Mouse (Mus musculus) embryo, embryonic 11 days (tissue): ENCODE results near the gene Smoc1.

Source experiments
- DNase-seq: peaks from one replicate; pipeline ENCODE4 v3.0.0-alpha.2; 2015

Smoc1 gene

DNA sequence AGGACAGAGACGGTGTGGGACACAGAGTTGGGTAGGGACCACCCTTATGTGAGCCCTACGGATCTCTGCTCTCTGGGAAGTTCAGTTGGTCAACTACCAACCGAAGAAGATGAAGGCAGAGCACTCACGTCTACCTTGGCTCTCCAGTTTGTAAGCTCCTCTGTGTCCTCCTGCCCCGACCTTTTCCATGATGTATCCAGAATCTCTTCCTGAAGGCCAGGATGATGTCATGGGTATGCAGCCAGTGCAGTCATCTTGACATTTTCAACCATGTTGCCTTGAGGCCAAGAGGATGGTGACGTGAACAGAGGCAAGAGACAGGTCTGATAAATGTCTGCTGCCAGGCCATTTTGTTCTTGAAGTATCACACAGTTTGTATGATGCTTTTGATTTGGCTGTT is 111.6 kb downstream of the Smoc1 start:
- no peak for DNase-seq

DNA sequence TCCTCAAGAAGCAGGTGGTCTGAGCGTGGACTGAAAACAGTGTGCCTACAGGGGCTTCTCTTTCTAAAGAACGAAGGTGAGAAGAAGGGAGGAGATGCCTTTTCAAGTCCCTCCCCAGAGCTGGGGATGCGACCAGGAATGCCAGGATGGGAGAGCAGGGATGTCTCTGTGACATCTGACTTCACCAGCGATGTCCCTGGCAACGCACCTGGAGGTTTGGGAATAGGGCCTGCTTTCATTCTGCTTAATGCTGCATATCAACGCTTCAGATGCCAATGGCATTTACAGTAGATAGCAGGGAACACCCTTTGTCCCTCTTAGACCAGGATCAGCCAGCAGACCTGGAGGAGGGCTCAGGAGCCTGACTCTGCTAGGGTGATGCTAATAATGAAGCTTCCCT is 112.9 kb downstream of the Smoc1 start:
- no peak for DNase-seq

DNA sequence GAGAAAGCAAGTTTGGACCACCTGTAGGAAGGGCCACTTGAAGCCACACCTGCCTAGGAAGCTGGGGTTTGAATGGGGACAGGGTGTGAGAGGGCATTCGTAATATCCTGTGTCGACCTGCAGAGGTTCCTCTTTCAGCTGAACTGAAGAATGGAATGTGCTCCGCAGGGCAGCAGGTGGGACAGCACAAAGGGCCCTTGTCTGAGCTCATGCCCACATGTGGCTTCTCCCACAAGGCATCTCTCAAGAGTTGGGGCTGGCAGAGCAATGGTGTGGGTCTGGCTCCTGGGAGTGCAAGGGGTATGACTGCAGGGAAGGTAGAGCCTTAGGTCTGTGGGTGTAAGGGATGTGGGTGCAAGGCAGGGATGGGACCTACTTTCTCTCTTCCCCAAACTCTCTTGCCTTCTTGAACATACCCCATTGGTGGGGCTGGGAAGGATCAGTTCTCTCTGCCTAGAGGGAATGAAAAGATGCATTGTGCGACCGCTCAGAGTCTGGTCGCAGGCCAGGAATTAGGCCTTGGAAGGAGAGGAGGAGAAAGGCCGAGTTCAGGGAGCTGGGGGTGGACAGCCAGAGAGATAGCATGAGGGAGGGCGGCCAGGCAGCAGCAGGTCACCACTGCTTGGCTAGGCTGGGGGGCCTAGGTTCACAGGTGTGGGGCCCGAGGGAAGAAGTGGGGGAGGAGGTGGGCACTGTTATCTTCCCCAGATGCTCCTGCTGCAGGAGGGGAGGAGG is 114.2 kb downstream of the Smoc1 start:
- peak; percentile 31 for DNase-seq

DNA sequence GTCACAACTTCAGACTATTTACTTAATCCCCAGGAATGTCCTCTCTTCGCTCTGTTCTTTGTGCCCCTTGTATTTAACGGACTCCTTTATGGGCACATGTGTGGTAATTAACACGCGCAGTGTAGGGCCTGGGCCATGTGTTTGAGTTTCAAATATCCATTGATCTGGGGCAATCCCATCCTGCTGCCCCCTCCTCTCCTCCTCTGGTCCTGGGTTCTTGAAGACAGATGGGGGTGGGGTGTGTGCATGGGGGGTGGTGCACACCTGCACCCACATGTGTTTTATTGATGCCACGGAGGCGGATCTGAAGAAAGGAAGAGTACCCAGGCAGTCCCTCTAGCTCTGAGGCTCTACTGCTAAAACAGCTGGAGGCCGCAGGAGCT is 114.7 kb downstream of the Smoc1 start:
- peak; percentile 45 for DNase-seq

DNA sequence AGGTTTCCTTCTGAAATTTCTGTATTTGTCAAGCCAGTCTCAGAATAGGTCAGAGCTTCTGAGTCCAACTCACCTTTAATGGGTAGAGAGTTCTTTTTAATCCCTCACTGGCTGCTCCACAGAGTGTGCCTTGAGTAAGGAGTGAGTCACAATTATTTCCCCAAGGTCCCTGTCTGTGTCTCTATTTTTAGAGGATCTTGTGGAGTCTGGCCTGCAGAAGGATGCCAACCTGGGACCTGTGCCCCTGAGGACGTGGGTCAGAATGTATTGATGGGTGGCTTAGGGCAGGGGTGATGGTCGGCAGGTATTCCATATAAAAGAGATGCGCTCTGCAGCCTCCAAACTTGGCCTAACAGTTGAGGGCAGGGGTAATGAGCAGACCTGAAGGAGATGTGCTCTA is 115.6 kb downstream of the Smoc1 start:
- no peak for DNase-seq

DNA sequence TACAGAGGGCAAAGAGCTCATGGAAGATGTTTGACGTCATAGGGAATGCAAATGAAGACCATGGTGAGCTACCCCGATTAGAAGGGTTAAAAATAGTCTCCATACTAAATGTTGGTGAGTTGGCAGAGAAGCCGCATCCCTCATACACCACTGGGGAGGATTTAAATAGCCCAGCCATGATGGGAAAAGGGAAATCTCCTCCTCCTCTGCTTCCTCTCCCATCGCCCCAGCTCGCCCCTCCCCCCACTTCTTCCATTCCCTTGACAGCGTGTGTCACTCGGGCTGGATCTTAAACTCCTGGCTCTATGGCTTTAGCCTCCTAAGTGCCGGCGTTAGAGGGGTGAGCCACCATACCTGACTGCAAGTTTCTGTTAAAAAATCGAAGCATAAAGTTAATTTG is 117.6 kb downstream of the Smoc1 start:
- DNase-seq: peak; percentile 27

DNA sequence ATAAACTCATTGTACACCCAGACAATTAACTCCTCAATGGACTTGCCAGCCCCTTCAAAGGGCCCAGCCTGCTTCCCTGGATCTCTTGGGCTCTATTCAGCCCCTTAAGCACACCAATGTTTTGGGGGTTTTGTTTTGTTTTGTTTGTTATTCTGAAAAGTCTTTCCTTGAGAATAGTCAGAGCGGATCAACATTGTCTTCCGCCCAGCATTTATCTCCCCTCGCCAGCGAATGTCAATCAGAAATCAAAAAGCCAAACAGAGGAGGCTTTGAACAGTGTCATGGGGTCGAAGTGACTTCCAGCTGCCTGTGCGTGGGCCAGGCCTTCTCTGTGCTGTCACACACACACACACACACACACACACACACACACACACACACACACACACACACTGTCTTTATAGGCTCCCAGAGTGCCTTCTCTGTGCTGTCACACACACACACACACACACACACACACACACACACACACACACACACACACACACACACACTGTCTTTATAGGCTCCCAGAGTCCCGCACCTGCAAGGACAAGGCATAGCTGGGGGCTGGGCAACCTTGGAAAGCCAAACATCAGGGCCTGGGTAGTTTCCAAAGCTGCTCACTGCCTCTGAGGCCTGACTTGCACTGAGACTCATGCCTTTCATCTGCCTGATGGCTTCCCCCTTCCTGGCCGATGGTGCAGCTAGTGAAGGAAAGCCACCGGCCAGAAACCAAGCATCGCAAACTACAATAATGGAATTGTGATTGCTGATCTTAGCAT is 120.0 kb downstream of the Smoc1 start:
- DNase-seq: peak; percentile 50

DNA sequence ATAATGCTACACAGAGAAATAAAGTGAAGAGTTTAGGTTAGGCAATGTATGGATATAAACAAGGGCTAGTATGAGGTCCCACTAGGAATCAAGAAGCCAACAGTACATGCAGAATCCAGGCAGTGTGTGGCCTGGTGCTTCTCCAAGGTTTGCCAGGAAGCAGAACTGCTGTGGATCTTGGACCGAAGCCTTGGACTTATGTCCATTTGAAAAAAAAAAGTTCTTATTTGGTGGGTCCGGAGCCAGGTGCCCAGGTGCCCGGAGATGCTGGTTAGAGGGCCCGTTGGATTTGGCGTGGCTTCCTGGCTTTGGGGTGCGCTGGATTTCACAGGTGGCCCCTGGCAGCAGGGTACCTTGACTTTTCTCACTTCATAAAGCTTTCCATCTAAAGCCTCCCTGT is 121.3 kb downstream of the Smoc1 start:
- no peak for DNase-seq

DNA sequence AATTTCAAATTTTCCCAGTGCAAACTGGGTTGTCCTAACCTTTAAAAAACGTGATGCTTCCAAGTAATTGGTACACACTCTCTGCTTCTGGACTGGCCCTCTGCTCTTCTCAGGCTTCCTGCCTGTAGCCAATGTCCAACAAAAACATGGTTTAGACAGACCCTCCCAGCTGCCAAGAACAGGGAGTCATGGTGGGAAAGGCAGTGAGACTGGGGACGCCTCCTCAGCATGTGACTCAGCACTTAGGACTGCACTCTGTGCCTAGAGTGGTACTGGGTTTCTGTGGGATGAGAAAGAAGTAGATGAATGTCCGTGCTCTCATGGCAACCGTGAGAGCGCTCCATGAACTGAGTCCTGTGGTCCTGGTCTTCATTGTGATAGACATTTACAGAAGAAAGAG is 124.3 kb downstream of the Smoc1 start:
- no peak for DNase-seq

DNA sequence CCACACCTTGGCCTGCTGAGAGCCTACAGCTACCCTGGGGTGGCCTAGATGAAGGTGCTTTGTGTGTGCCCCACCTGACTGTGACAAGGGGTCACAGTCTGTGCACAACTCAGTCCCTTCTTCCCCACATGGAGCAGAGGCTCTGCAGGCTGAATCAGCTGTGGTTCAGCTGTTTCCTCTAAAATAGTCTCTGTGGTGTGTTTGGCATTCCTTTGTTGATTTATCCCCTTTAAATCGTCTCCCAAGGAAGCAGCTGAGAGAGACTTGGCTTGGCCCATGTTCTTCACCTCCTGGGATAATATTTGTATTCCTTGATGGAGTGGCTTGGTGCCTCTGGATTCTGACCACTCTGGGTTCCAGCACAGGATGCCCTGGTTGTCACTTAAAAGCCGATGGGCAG is 125.5 kb downstream of the Smoc1 start:
- DNase-seq: no peak

DNA sequence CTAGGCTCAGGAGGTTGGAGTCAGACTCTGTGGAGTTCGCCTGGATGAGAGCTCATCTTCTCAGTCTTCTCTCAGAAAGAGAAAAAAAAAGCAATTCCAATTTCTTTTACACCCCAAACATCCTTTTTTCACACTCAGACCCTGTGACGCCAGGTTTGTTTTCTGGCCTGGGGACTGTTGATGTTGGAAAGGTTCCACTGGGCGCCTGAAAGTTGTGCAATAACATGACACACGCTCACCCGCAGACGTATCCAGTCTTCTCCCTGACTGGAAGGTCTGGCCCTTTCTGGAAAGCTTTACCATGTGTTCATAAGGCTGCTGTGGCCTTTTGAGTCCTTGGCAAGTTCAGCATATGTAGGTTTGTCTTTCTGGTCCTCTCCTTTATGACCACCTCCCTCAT is 129.1 kb downstream of the Smoc1 start:
- DNase-seq: no peak

DNA sequence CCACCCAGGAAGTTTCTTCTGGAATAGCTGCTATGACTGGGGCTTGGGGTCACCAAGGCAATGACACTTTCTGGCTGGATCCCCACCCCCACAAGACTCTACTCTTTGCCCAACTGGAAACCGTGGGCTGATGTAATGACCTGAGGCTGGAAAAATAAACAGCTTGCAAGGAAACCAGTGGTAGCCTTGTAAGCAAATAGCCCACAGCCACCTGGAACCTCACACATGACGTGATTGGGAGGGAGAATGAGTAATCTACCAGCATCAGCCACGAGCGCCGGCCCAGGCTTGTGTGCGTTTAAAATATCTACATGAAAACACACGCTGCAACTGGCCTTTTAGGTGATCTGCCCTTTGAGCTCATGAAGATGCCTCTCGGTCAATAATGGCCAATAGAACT is 130.2 kb downstream of the Smoc1 start:
- no peak for DNase-seq

DNA sequence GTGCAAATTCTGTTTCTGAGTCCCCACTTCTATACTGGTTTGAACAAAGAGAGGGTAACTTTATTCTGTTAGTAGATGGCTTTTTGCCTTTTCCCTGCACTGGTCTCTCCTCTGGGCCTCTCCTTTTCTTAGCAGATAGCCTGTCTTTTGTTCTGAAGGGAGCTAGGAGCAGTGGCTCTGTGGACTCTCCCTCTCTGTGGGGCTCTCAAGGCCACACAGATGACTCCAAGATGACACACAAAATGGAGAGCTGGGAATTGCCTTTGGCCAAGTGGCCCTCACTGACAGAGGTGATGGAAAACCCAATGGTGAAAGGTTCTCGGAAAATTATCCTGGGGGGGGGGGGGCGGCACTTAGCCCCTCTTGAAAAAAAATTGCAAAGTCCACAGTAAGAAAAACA is 133.3 kb downstream of the Smoc1 start:
- no peak for DNase-seq

DNA sequence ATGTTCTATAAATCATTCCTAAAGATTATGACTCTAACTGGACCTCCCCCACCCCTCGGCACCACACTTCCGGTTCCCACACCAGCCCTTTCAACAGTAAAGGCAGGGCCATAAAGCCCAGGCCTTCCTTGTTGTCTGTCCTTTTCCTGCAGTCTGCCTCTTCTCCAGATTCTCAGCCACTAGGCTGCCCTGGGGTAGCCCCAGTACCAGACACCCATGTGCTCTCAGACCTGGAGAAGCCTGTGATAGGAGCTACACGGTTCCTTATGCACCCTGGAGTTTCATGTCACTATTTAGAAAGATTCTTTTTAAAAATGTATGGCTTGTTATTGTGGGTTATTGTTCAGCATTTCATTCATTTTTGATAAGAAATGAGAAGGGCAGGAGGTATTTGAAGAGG is 133.8 kb downstream of the Smoc1 start:
- no peak for DNase-seq

DNA sequence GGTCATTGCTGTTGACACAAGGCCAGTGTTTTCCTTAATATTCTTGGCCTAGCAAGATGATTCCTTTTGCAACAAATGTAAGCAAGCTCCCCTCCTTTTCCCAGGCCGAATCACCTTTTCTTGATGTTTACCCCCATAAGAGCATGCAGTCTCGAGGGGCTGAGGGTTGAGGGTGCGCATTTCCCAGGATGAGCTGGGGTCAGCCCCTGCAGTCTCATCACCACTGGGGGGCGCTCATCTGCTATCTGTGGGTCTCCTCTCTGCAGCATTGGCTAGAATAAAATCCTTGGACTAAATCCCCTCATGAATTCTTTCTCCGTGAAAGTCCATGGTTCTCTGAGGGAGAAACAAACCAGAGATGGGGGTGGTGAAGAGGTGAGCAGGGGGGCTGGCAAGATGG is 134.2 kb downstream of the Smoc1 start:
- peak; percentile 51 for DNase-seq

DNA sequence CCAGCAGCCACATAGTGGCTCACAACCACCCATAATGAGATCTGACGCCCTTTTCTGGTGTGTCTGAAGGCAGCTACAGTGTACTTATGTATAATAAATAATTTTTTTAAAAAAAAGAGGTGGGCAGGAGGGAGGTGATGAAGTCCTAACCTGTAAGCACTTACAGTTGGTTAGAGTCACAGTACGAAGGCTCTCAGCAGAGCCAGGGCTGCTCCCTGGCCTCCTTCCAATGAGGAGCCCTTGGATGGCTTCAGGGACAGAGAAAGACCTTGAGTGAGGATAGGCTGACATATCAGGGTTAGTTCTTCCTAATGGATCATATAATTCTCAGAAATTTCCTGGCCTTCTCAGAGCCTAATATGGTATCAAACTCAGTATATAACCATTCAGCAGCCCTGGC is 134.7 kb downstream of the Smoc1 start:
- DNase-seq: no peak

DNA sequence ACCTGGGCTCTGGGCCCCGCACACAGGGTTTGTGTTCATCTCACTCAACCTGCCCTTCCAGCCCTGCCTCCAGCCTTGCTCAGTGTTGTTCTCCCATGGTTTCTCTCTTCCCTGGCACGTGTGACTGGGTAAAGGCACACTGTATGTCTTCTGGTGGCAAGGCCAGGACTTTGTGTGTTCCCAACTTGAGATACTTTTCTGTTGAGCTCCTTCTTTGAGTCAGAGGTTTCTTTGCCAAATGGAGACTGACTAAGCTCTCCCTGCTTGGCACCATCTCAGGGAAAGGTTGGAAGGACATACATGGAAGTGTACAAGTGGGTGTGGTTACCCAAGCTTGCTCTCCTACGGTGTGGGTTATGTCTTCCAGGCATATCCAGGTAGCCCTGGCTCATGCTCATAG is 136.5 kb downstream of the Smoc1 start:
- no peak for DNase-seq

DNA sequence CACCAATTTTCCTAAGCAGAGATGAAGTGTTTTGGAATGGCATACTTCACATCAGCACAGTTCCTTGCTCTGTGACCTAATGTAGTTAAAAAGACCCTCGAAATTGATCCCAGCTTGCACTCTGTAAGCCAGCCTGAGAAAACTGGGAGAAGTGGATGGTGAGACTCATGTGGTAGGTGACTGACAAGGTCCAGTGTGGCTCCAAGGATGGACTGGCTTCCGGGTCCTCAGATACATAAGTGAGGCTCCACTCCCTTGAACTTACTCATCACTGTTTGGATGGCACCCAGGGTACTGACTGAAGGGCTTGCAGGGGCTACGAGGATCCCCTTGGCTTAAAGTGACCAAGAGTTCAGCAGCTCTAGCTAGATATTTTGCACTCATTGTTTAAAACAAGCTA is 137.0 kb downstream of the Smoc1 start:
- DNase-seq: no peak

DNA sequence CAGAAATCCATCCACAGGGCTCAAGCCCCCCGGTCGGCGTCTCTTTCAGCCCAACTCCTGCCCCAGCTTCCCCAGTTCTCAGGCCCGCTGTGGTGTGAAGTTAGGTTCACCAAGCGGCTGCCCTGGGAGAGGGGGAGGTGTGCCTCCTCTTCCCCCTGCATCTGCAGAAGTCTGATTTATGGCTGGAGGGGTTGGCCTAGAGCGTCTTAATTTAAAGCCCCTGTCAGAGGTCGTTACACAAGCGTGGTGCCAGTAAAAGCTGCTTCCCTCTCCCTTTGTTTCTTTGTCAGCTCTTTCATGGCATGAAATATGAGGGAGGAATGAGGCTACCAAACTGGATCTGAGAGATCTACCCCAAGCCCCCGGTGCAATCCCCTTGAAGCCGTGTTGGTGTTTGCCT is 139.5 kb downstream of the Smoc1 start:
- DNase-seq: peak; percentile 83

DNA sequence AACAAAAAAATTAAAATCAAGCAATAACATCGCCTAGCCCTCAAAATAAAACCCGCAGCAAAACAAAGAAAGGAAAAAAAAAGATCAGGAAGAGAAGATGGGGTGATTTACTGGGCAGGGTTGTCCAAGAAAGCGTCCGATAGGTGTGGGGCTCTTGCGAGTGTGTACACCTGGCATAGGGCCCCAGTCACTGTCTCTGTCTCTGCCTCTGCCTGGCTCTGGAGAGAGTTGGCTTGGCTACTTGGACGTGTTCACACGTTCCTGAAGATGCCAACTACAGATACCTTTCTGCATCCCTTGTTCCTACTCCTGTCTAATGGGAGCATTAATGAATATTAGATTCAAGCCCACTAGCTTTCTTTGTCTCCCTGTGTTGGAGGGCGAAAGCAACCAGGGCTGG is 140.0 kb downstream of the Smoc1 start:
- DNase-seq: peak; percentile 7

DNA sequence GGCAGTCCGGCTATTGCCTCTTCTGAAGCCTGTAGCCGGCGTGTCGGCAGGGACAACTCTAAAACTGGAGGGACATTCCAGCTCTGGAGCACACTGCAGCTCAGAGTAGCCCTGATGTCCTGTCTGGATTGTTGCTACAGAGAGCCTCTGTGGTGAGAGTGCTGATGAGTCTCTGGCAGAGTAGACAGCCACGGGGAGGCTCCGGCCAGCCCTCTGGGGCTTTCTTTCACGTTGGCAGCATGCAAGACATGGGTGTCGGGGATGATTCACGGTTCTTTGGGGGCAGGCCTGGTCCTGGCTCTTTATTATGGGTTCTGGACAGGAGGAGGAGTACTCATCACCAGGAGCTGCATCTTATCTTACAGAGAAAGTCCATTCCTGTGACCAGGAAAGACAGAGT is 140.5 kb downstream of the Smoc1 start:
- DNase-seq: peak; percentile 16

DNA sequence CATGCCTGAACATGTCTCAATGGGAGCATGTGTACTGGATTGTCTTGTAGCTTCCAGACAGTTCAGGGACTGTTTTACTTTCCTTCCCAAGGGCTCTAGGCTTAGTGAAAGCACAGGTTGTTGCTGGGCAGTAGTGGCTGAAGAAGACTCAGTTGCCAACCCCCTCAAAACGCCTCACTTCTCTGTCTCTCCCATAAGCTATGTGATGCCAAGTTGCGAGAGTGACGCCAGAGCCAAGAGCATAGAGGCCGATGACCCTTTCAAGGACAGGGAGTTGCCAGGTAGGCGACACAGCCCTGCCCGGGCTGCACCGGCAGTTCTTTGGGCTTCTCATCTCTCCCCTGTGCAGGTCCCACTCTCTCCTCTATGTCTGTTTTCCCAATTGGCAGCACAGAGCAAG is 141.4 kb downstream of the Smoc1 start:
- no peak for DNase-seq

DNA sequence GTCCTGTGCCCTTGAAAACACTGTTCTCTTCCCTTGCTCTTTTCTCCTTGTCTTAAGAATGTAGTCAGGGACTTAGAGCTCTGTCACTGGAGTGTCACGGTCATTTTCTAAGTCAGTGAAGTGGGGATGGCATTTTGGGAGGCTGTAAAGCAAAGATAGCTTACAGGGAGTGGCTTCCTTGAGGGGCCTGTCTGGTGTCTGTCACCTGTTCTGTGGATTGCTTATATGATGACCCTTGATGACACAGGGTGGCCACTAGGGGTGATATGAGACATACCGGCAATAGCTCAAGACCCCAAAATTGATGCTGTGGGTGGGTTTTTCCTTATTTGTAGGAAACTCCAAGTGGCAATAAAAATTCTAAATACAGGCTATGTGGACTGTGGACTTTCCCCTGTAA is 141.9 kb downstream of the Smoc1 start:
- DNase-seq: no peak

DNA sequence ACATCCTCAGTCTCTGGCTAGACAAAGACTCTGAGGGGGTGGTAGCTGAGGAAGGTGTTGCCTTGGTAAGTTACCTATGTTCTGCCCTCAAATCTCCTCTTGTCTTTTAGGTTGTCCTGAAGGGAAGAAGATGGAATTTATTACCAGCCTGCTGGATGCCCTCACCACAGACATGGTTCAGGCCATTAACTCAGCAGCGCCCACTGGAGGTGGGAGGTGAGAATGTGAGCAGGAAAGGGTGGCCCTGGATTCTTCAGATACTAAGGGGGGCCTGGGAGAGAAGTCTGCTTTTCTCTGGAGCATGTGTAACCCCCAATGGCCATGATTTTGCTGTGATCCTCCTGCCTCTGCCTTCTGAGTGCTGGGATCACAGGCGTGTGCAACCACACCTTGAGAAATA is 143.5 kb downstream of the Smoc1 start:
- DNase-seq: no peak

DNA sequence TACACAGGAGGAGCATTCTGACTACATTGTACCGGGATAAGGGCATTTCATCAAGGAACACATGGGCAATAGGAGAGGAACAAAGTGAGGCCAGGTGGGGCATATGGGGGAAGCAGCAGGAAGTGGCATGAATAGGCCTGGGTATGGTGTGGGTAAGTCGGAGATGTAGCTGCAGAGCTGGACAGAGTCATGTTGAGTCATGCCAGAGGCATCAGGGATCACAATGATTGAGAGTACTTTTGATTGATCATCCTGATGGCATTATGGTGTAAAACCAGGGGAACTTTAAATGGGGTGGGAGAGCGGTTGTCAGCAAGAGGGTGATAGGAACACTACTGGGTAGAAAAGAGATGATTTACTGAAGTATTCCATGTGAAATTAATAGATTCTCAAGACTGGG is 146.4 kb downstream of the Smoc1 start:
- no peak for DNase-seq
